Mouse (Mus musculus) erythroblast, embryonic 14.5 days (primary cell): Measurements from ENCODE around the gene Mtrex.

ENCODE experiments used
- GATA1 ChIP-seq: IDR thresholded peaks from 2 replicates; pipeline ENCODE4 v1.6.1; 2012; ENCODE audit warnings: low read length, inconsistent platforms, mixed read lengths
- TAL1 ChIP-seq: IDR thresholded peaks from 3 replicates; pipeline ENCODE4 v1.6.1; 2012; ENCODE audit warnings: low read length, inconsistent platforms, mixed read lengths

GRCm38 (mm10) chr13:112854402-112854801, 72.8 kb downstream of the Mtrex start:
- TF ChIP-seq TAL1 (no peak), GATA1 (no peak)
